In genomic region chr12:52833141-52833540, GRCm38 (mm10) we compare ENCODE assay signal across 24 mouse cellular contexts.
DNase-seq lines count a peak whose midpoint lies in the region; ATAC-seq and TF ChIP-seq lines count a peak whose summit lies in the region.
"Had no signal": no experiment of that assay in that cellular context is flagged by ENCODE, and none has a peak within 500 bp of the region (broad histone marks: within the 10 kb centered on the region; RNA-seq: fewer than 3 reads in every experiment).

No protein-coding gene starts in this region.

- peaks cover 43% of the 10 kb centered on the region for H3K4me1 ChIP-seq in forebrain, embryonic 12.5 days
- H3K4me1 ChIP-seq in forebrain, embryonic 11.5 days (replicated peaks; ENCODE audit: control insufficient read depth, insufficient read depth, low read length), result peaks cover 23% of the 10 kb centered on the region; the same call in 1 of the 2 replicates

- H3K27me3 ChIP-seq in forebrain, embryonic 12.5 days, result no peaks in the 10 kb centered on the region
- H3K27me3 ChIP-seq in forebrain, embryonic 11.5 days (ENCODE audit: control insufficient read depth, insufficient read depth, low read length), result no peaks in the 10 kb centered on the region
- H3K27me3 ChIP-seq: CH12.LX; hindbrain, embryonic 15.5 days; neural tube, embryonic 13.5 days; stomach, embryonic 15.5 days had no signal

- ATAC-seq in forebrain, embryonic 12.5 days (ENCODE audit: low FRiP score), result no peak
- ATAC-seq in forebrain, embryonic 11.5 days (replicated peaks; ENCODE audit: low FRiP score), result no peak
- ATAC-seq: intestine, postnatal 0 days had no signal

- H3K9ac ChIP-seq in forebrain, embryonic 12.5 days, result no peak overlapping the region
- no peak overlapping the region for H3K9ac ChIP-seq in forebrain, embryonic 11.5 days (ENCODE audit: low read length)
- H3K9ac ChIP-seq: hindbrain, embryonic 15.5 days; neural tube, embryonic 13.5 days; stomach, embryonic 15.5 days had no signal

- WGBS in forebrain, embryonic 12.5 days, result 59% methylated on average over 6 of the region's 6 CpGs
- WGBS in forebrain, embryonic 11.5 days, result 66% methylated on average over 6 of the region's 6 CpGs

- intact Hi-C loops in left cerebral cortex, adult 2 months (cut with DNase I), result loop anchor here (2.0 kb wide), 6 partner anchors 52 to 330 kb away; partner anchors contain the start of gene Arhgap5
- intact Hi-C loops in left cerebral cortex, postnatal 10 days (cut with DNase I), result loop anchor here (5.0 to 10.0 kb wide), 3 partner anchors 136 to 818 kb away; partner anchors contain the start of genes Akap6 and Arhgap5

- H3K4me2 ChIP-seq in forebrain, embryonic 12.5 days, result no peak overlapping the region
- no peak overlapping the region for H3K4me2 ChIP-seq in forebrain, embryonic 11.5 days (ENCODE audit: low read depth, low read length, severe bottlenecking)
- H3K4me2 ChIP-seq: hindbrain, embryonic 15.5 days; midbrain, embryonic 11.5 days; neural tube, embryonic 13.5 days; stomach, embryonic 15.5 days had no signal

- no peak for TF ChIP-seq CTCF in left cerebral cortex, adult 2 months (IDR thresholded peaks at IDR 0.05)

- DNase-seq in forebrain, embryonic 11.5 days (ENCODE audit: low spot score), result no peak
- peak in 1 of 2 experiments; percentile 45 for DNase-seq in left cerebral cortex, adult 2 months (ENCODE audit: extremely low spot score in 1 of 2, low spot score in 2 of 2)
- no peak for DNase-seq in left cerebral cortex, postnatal 10 days (ENCODE audit: extremely low spot score in 1 of 2, low spot score in 2 of 2)
- peak; percentile 45 for DNase-seq in layer of hippocampus, adult 9-10 months (ENCODE audit: low spot score)
- peak; percentile 27 for DNase-seq in right cerebral cortex, postnatal 25 days
- DNase-seq in kidney, postnatal 25 days, result no peak
- DNase-seq in lung, adult 18-20 months, result no peak
- DNase-seq: adrenal gland, postnatal 10 days; cerebellum, adult 18-20 months; cerebellum, postnatal 36 days; heart, postnatal 10 days; kidney, postnatal 10 days; lung, adult 2 months; lung, postnatal 36 days; spleen, adult 18-20 months; thymus, postnatal 25 days had no signal

- H3K4me3 ChIP-seq in forebrain, embryonic 12.5 days (replicated peaks), result no peak overlapping the region
- H3K4me3 ChIP-seq in forebrain, embryonic 11.5 days (ENCODE audit: low read depth, low read length), result no peak overlapping the region
- no peak overlapping the region for H3K4me3 ChIP-seq in left cerebral cortex, adult 2 months
- H3K4me3 ChIP-seq: heart, embryonic 10.5 days; hindbrain, embryonic 15.5 days; neural tube, embryonic 13.5 days; stomach, embryonic 15.5 days had no signal

- no peaks in the 10 kb centered on the region for H3K36me3 ChIP-seq in forebrain, embryonic 12.5 days (replicated peaks)
- H3K36me3 ChIP-seq in forebrain, embryonic 11.5 days (ENCODE audit: control insufficient read depth, insufficient read depth, low read length), result no peaks in the 10 kb centered on the region
- H3K36me3 ChIP-seq: heart, embryonic 10.5 days; hindbrain, embryonic 15.5 days; stomach, embryonic 15.5 days had no signal

- no peaks in the 10 kb centered on the region for H3K9me3 ChIP-seq in forebrain, embryonic 12.5 days
- no peaks in the 10 kb centered on the region for H3K9me3 ChIP-seq in forebrain, embryonic 11.5 days (ENCODE audit: control insufficient read depth, low read length)
- H3K9me3 ChIP-seq: heart, embryonic 10.5 days; hindbrain, embryonic 15.5 days; neural tube, embryonic 13.5 days; stomach, embryonic 15.5 days had no signal

- H3K27ac ChIP-seq in forebrain, embryonic 12.5 days, result 0 out of 2 replicates have a peak overlapping the region, but pooled peaks have one; percentile 38
- no peak overlapping the region for H3K27ac ChIP-seq in forebrain, embryonic 11.5 days (ENCODE audit: low read depth, low read length)
- H3K27ac ChIP-seq in left cerebral cortex, adult 2 months, result peak overlapping the region; percentile 78
- H3K27ac ChIP-seq: heart, embryonic 10.5 days; hindbrain, embryonic 15.5 days; neural tube, embryonic 13.5 days; stomach, embryonic 15.5 days had no signal

Comparison
In these comparisons a context has a peak if more than half of its experiments do, and no peak if none do; other contexts are left out.
1. DNase-seq: peak in layer of hippocampus, adult 9-10 months (single experiment) and right cerebral cortex, postnatal 25 days (single experiment); none in forebrain, embryonic 11.5 days (single experiment), left cerebral cortex, postnatal 10 days (0 of 2), kidney, postnatal 25 days (0 of 2) and lung, adult 18-20 months (0 of 2).